Mouse (Mus musculus) spleen, adult 2 months (tissue): Measurements from ENCODE around the gene Cercam.

ENCODE experiments used
- CTCF ChIP-seq: fragments of 200-500 bp; IDR thresholded peaks from 2 replicates; pipeline ENCODE4 v1.5.1; 2011; ENCODE audit warnings: mild to moderate bottlenecking, inconsistent platforms; ENCODE audit not compliant: insufficient read depth, insufficient read length, insufficient replicate concordance; ENCODE audit errors: extremely low read depth
- POLR2A ChIP-seq: fragments of 200-500 bp; IDR thresholded peaks from 2 replicates; pipeline ENCODE4 v1.6.1; 2011; ENCODE audit warnings: low read depth, low read length, inconsistent platforms

GRCm38 (mm10) chr2:29858748-29859473 lies 10.1 kb upstream of the Cercam start:
- peak; percentile 29; the same call in 1 of the 2 replicates for TF ChIP-seq CTCF
- no peak for TF ChIP-seq POLR2A
